Mouse (Mus musculus): ENCODE data around the gene Pomgnt1.

- TF ChIP-seq CTCF (IDR thresholded peaks at IDR 0.05; ENCODE audit: low read depth, low read length) (no peak), EP300 (IDR thresholded peaks at IDR 0.05; ENCODE audit: insufficient read depth, low read depth, low read length) (no peak), POLR2A (IDR thresholded peaks at IDR 0.05; ENCODE audit: insufficient read depth, low read length) (no peak)
Observed at GRCm38 (mm10) chr4:116193583-116194383, 70.1 kb downstream of the Pomgnt1 start.
